Mouse (Mus musculus): ENCODE data around the gene Uba52. TPM values are rescaled to one million over a fixed set of nuclear protein-coding genes. Genes with fewer than 3 reads are reported as not detected.

The Uba52 gene
- total RNA-seq (2021): 1,000 to 10,000 TPM; 1,005 to 1,128 TPM

DNA sequence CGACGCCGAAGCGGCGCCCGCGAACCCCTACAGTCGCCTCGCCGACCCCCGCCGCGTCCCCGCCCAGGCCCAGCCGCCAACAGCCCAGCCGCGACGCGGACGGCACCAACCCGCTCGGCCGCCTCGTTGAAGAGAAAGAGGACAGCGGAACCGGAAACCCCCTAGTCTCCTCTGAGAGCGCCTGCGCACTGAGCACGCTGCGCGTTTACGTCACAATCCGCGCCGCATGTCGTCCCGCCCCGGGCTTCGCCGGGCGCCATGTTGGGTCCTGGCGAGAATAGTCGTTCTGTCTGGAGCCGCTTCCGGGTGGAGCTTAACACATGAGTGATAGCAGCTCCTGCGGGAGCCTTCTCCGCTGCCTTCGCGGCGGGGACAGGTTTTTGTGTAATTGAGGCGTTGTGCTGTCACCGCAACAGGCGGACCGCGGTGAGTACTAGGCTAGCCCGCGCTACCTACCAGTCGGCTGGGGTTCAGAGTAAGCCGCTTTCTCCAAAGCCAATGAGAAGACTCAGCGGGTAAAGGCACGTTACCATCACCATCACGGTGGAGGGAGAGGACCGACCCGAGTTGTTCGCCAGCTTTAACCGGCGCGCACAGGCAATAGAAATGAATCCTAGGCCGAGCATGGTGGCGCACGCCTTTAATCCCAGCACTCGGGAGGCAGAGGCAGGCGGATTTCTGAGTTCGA, at the start of gene Uba52:
TSS of gene Uba52 (minus strand) at position 574 of the 688 bp plus-strand sequence.
- DNase-seq (ENCODE audit: extremely low spot score in 1 of 2, low spot score in 1 of 2): peak; percentile 92 to 95

DNA sequence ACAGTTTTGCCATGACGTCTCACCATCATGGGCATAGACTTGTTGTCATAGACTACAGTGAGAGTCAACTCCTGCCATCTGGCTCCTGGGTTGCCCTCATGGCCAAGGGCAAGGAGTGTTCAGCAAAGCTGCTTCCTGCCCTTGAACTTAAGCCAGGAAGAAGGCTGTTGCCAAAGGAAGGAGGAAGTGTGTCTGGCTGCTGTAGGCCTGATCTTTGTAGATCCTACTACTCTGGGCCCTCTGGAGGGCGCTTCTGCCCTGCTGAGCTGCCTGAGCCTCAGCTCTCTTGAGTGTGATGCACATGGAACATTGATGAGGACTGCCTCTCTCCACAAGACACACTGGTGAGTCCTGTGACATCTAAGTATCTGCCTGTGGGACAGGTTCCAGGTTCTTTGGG, 49.5 kb upstream of the Uba52 start:
- peak in 1 of 2 experiments; percentile 31 for DNase-seq (ENCODE audit: extremely low spot score in 1 of 2, low spot score in 1 of 2)

DNA sequence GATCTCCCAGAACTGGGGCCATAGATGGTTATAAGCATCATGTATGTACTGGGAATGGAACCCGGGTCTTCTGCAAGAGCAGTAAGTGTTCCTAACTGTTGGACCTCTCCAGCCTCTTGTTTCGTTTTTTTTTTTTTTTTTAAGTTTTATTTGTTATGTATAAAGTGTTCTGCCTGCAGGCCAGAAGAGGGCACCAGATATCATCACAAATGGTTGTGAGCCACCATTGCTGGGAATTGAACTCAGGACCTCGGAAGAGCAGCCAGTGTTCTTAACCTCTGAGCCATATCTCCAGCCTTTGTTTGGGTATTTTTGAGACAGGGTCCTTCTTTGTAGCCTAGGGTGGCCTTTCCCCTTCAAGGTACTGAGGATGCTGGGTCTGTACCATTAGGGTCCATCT, 48.4 kb upstream of the Uba52 start:
- DNase-seq (ENCODE audit: extremely low spot score in 1 of 2, low spot score in 1 of 2): no peak

DNA sequence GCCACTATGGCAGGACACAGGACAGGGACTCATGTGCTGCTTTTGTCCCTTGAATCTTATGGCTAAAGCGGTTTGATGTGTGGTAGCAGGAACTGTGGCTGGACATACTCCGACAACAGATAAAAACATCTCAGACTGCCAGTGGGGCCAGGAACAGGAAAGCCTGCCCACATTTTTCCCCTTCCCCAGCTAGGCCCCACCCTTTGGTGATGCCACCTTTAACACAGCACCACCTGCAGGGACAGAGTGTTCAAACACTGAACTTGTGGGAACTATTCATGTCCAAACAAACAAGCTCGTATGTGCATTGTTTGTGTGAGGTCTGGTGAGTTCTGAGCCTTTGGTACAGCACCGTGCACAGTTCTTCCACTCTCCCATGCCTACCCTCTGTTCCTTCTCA, 47.7 kb upstream of the Uba52 start:
- DNase-seq (ENCODE audit: extremely low spot score in 1 of 2, low spot score in 1 of 2): no peak

DNA sequence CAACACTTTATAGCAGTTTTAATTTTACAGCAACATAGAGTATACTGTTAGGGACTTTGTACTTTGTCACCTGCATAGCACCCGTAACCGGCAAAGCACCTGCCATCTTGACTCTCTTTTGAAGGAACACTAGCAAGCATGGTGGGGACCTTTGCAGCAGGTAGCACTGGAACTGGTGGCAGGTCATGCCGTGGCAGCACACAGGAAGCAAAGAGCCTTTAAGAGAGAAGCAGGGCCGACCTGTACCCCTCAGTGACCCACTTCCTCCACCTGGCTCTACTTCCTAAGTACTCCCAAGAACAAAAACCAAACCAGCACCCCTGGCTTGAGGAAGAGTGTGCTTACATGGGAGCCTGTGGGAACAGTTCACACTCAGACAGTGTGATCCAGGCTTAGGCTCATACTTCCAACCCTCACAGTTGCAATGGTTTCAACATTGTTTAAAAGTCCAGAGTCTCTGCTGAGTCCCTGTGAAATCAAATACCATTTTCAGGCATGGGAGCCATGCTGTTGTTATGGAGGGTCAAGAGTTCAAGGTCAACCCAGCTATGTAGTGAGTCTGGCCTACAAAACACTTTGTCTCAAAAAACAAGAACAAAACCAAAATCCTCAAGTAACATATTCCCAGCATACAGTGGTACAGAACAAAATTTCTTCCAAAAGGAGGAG, 44.6 kb upstream of the Uba52 start:
- DNase-seq (ENCODE audit: extremely low spot score in 1 of 2, low spot score in 1 of 2): no peak

DNA sequence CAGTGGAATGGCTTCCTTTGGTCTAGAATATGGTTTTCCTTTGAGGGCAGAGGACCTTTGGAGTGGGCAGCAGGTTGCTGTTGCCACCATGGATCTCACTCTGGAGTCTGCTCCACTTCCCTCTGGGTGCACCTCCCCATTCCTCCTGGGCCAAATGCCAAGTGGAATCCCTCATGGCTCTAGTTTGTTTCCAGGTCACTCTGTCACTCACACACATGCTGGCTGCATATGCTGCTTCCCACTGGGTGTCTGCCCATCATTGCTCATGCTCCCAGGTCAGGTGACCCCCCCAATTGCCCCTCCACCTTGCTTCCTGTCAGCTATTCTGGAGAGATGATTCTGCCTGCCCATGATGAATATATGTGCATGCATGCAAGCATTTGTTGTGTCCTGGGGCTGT, 43.1 kb upstream of the Uba52 start:
- peak in 1 of 2 experiments; percentile 21 for DNase-seq (ENCODE audit: extremely low spot score in 1 of 2, low spot score in 1 of 2)

DNA sequence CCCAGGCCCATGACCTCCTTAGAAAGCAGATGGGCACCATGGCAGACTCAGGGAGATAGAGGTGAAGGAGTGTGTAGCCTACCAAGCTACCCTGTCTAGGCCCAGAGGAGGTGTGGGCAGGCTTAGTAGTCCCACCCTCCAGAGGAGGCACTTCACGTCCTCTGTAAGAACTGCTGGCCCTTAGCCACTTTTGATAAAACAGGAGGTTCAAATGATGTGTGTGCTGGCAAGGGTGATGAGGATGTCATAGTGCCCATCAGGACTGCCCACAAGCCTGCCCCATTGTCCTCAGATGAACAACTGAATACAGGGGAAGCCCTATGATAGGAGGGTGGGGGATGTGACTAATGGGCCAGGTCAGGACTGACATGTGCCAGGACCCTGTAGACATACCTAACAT, 42.2 kb upstream of the Uba52 start:
- no peak for DNase-seq (ENCODE audit: extremely low spot score in 1 of 2, low spot score in 1 of 2)

DNA sequence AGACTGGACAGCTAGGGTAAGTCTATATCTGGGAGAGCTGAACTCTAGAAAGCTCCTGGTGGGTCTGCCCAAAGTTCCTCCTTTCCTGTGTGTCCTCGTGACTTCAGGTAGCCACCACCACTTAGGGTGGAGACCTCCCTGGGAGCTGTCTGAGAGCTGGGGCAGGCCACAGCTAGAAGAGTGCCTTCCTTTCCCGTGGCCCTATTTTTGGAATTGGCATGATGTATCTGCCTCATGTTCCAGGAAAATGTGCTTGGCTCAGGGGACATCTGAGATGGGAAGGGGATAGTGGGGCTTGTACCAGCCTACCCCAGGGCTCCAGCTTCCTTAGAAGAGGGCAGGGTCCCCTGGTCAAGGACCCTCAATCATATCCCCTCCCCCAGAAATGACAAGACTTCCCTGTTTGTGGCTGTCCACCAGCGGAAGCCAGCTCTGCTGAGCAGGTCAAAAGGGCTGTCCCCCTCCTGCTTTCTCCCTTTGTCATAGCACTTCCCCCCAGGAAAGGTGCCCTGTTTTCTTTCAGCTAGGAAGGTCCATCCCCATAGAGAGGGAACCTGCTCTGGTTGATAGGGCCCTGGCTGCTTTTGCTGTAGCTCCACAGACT, 41.1 kb upstream of the Uba52 start:
- DNase-seq (ENCODE audit: extremely low spot score in 1 of 2, low spot score in 1 of 2): no peak

DNA sequence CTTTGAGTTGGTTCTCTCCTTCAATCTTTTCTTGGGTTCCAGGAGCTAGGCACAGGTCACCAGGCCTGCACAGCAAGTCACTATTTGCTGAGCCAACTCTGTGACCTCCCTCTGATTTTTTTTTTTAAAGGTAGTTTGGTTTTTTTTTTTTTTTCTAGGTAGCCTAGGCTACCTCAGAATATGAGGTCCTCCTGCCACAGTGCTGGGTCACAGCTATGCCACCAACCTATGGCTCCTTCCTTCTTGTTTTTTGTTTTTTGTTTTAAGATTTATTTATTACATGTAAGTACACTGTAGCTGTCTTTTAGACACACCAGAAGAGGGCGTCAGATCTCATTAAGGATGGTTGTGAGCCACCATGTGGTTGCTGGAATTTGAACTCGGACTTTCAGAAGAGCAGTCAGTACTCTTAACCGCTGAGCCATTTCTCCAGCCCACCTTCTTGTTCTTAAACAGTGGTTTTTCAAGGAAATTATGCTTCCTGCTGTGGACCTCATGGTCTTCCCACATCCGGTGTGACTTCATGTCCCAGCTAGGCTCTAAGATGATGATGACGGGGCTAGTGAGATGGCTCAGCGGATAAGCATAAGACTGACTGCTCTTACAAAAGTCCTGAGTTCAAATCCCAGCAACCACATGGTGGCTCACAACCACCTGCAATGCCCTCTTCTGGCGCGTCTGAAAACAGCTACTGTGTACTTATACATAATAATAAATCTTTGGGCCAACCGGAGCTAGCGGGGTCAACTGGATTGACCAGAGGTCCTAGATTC, 39.0 kb upstream of the Uba52 start:
- DNase-seq (ENCODE audit: extremely low spot score in 1 of 2, low spot score in 1 of 2): no peak

DNA sequence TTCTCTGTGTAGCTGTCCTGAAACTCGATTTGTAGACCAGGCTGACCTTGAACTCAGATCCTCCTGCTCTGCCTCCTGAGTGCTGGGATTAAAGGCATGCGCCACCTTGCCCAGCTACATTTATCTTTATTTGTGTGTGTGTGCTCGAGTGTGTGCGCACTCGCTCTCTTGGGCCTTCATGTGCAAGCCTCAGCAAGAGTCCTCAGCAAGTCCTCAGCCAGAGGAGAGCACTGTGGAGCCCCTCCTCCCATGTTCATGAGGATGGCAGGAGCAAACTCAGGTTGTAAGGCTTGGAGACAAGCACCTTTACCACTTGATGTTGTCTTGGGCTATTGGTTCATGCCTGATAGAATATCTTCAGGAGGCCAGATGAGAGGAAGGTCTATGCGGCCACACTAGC, 37.2 kb upstream of the Uba52 start:
- DNase-seq (ENCODE audit: extremely low spot score in 1 of 2, low spot score in 1 of 2): no peak

DNA sequence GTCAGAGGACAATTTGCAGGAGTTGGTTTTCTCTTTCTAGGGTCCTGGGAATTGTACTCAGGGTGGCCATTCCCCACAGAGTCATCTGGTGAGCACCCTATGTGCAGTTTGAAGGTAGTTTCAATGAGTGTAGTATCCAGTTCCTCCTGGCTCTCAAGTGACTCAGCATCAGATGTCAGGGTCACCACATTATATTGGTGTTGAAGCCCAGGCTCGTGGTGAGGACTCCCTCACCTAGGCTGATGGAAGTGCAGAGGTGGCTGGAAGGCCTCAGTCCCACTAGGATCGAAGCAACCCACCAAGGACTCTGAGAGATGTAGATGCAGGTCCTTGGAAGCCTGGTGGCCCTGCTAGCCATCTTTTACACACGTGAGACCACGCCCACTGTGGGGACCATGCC, 35.8 kb upstream of the Uba52 start:
- no peak for DNase-seq (ENCODE audit: extremely low spot score in 1 of 2, low spot score in 1 of 2)

DNA sequence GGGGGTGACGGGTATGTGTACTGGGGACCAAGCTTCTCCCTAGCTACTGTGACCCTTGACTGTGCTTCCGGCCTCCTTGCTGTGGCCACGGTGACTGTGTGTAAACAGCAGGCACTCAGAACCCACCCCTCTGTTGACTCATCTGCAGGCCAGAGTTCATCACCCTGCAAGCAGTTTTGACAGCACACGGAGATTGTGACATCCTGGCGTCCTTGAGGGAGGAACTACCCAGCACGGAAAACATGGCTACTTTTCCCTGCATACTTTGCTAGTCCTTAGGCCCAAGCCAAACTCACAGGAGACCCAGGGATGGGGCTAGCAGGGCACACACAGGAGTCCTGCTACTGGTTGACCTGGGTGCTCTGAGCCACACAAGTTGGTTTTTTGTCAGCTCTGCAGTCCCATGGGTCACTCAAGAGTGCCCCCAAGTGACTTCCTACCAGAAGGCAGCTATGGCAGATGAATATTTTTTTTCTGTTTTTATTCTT, 33.6 kb upstream of the Uba52 start:
- no peak for DNase-seq (ENCODE audit: extremely low spot score in 1 of 2, low spot score in 1 of 2)

DNA sequence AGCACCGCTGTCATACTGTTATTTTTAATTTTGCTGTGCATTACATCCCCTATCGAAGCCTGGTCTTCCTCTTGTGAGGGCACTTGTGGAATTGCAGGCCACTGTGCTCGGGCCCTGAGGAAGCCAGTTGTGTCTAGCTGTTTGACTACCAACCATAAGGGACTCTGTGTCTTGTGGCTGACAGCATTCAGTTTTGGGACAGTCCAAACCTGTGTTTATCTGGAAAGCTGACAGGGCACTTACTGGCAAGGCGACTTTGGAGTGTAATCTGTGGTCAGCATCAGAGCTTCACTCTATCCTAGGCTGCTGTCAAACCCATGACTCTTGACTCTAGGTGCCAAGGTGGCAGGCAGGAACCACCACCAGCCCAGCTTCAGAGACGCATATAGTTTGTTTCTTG, 30.5 kb upstream of the Uba52 start:
- DNase-seq (ENCODE audit: extremely low spot score in 1 of 2, low spot score in 1 of 2): no peak

DNA sequence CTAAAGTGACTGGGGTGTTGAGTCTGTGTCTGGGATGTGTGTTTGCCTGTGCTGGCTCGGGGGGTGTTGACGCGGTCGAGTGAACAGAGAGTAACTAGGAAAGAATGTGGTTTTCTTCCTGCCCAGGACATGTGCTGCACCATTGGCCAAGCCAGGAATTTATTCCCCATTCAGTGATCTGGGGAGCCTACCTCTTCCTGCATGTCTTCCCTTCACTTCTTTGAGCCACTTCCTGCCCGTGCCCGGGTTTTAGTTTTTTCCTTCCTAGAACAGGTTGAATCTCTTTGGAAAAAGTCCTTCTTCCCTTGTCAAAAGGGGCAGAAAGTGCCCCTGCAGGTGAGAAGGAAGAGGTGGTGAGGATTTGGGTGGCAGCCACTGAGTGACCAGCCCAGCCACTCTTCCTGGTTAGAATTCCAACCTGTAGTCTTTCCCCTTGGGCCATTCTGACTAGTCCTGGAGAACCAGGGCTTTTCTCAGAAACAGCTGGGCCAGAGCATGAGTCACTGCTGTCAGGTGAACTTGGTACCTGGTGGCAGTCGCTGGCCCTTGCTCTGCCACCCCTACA, 30.0 kb upstream of the Uba52 start:
- DNase-seq (ENCODE audit: extremely low spot score in 1 of 2, low spot score in 1 of 2): no peak

DNA sequence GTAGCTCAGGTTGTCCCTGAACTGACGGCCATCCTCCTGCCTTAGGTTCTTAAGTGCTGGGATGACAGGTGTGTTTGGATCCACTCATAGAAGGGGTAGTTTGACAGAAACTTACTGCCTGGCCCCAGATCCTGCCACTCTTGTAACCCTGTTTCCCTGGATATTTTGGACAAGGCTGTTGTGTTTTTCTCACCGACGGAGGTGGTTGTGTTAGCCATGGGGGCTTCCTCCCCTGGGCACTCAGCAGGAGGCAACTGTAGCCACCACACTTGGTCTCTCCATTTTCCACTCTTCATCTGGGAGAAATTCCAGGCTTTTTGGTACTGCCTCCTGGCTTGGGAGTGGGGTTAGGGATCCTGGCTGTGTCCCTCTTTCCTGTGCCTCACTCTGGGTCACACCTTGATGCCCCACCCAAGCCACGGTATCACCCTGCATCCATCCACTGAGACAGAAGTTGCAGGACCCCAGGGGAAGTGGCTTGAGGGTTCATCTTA, 29.5 kb upstream of the Uba52 start:
- DNase-seq (ENCODE audit: extremely low spot score in 1 of 2, low spot score in 1 of 2): no peak

DNA sequence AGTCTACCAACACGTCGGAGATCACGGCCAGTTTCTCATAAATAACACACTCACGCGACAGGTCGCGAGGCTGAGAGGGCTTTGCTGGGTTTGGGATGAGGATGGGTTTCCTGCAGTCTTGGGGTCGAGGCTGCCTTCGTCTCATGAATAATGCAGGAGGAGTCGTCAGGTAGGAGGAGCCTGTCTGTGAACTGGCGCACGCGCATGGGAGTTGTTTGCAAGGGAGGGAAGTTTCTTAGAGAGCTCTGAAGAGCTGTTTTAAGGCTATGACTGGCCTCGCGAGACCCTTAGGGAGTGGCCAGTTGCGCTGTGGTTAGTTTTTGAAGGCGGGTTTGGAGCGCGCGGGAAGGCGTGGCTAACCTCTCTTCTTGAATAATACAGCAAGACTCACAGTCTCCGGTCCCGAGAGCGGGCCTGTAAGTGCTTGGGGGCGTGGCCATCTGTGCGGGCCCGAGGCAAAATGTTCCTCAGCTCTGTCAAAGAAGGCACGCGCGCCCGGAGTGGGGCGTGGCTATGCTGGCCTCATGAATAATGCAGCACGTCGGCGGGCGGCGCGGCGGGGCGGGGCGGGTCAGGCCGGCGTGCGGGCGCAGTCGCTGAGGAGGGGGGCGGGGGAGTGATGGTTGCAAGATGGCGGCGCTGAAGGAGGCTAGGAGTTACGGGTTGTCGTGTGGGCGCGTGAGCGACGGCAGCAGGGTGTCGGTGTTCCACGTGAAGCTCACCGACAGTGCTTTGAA, 28.6 kb upstream of the Uba52 start, which contains the start of gene Ell:
TSS of gene Ell (plus strand) at position 381 of the 737 bp plus-strand sequence.
- peak; percentile 96 to 99 for DNase-seq (ENCODE audit: extremely low spot score in 1 of 2, low spot score in 1 of 2)

DNA sequence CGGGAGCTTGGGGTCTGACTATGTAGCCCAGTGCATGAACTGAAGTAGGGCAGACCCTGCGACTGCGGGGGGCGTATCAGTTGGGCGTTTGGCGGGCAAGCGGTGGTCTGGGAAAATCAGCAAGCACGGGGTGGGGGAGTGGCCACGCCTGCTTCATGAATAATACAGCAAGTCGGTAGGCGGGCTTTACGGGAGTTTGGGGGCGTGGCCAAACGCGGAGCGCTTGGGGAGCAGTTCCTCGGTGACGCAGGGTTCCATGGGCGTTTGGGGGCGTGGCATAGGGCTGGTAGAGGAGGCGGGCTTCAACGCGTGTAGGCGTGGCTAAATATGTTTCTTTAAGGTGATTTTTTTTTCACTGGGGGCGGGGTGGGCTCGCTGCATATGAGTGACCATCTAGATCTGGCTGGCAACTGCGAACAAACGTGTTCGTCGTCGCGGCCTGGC, 28.1 kb upstream of the Uba52 start:
- peak in 1 of 2 experiments; percentile 98 for DNase-seq (ENCODE audit: extremely low spot score in 1 of 2, low spot score in 1 of 2)

DNA sequence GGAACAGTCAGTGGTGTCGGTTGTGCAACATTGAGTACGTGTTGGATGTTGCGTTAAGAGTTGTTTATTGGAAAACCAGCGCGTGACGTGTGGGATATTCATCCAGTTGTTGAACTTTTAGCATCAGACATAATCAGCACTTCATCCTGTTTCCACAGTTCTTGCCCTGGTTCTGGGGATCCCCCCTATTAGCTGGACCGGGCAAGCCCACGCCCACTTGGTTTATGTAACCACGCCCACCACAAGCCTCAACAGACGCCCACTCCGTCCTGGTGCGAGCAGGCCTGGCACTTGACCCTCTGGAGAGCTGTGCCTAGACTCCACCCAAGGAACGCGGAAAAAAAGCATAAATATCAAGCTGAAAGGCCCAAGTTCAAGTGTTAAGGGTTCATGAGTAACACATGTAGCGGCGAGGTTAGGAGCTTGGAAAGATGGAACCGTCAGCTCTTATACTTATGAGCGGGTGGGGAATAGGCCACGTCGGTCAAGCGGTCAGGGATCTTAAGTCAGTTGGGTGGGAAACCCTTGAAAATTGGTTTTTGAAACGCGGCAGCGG, 27.5 kb upstream of the Uba52 start:
- no peak for DNase-seq (ENCODE audit: extremely low spot score in 1 of 2, low spot score in 1 of 2)

DNA sequence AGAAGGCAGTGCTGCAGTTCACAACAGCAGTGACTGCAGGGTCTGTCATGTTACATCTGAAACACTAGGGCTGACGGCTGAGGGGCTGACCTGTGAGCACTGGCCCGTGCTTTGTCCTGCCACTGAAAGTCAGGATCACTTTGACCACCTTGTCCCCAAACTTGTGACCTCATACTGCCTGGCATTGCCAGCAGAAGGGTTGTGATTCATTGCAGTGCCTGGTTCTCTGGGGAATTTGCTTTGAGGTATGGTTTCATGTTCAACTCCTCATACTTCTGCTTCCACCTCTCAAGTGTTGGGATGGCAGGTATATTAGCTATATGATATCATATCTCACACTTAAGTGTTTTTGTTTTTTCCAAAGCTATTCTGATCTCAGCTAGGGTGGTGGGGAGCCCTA, 25.1 kb upstream of the Uba52 start:
- DNase-seq (ENCODE audit: extremely low spot score in 1 of 2, low spot score in 1 of 2): no peak

Measured in layer of hippocampus, postnatal 25 days (tissue).